Comparison of ENCODE assay signal across 9 mouse cellular contexts in the genomic region with DNA sequence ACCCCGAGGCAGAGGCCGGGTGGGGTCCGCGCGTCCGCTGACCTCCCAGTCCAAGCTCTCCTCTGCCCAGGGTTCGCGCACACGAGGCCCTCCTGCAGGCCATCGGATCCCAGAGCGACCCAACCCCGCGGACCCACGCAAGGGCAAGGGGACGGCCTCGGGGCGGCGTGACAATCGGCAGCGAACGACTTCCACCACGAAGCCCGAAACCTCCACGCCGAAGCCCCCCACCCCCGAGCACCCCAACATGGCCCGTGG. TPM values are rescaled to one million over a fixed set of nuclear protein-coding genes. Genes with fewer than 3 reads are reported as not detected.
DNase-seq lines count a peak whose midpoint lies in the region; ATAC-seq and TF ChIP-seq lines count a peak whose summit lies in the region.
"Had no signal": no experiment of that assay in that cellular context is flagged by ENCODE, and none has a peak within 500 bp of the region (broad histone marks: within the 10 kb centered on the region; RNA-seq: fewer than 3 reads in every experiment).

No protein-coding gene starts in this region.

- no peak overlapping the region for H3K27ac ChIP-seq in thymus, adult 2 months (ENCODE audit: control insufficient read depth, insufficient read depth, low read length)
- peak overlapping the region; percentile 85 for H3K27ac ChIP-seq in liver, embryonic 11.5 days (ENCODE audit: low read depth, low read length)

- peak overlapping the region; percentile 92 for H3K4me2 ChIP-seq in liver, embryonic 11.5 days

- H3K9me3 ChIP-seq in liver, embryonic 11.5 days (ENCODE audit: control insufficient read depth, low read length): no peaks in the 10 kb centered on the region

- H3K36me3 ChIP-seq in thymus, adult 2 months (ENCODE audit: control insufficient read depth, insufficient read depth, low read length): no peaks in the 10 kb centered on the region
- H3K36me3 ChIP-seq in liver, embryonic 11.5 days (ENCODE audit: control insufficient read depth, insufficient read depth, low read length): no peaks in the 10 kb centered on the region

- peak; percentile 11; the same call in 1 of the 2 replicates for ATAC-seq in frontal cortex, adult (ENCODE audit: low TSS enrichment)
- peak; percentile 19; the same call in 1 of the 2 replicates for ATAC-seq in liver, embryonic 11.5 days (replicated peaks; ENCODE audit: low FRiP score)
- ATAC-seq in CD4-positive, CD25-positive, alpha-beta regulatory T cell, adult 4 months: no peak

- TF ChIP-seq POLR2A in thymus, adult 2 months (IDR thresholded peaks at IDR 0.05; ENCODE audit: control insufficient read depth, extremely low read depth, insufficient read depth, low read length, poor library complexity): no peak

- TF ChIP-seq CTCF in thymus, adult 2 months (IDR thresholded peaks at IDR 0.05; ENCODE audit: borderline replicate concordance, control insufficient read depth, extremely low read depth, insufficient read depth, low read length, poor library complexity): no peak

- peak overlapping the region; percentile 53 for H3K4me3 ChIP-seq in thymus, adult 2 months (ENCODE audit: control insufficient read depth, insufficient read depth, low read length)
- H3K4me3 ChIP-seq in liver, embryonic 11.5 days (ENCODE audit: low read depth, low read length): peak overlapping the region; percentile 74

- no peak for DNase-seq in frontal cortex, postnatal 36 days (ENCODE audit: low spot score in 2 of 2)
- DNase-seq in thymus, adult 2 months: no peak
- no peak for DNase-seq in thymus, postnatal 36 days
- no peak for DNase-seq in liver, embryonic 11.5 days (ENCODE audit: low spot score)
- DNase-seq in left cerebral cortex, postnatal 14 days (ENCODE audit: low spot score in 2 of 2): no peak
- no peak for DNase-seq in frontal cortex, postnatal 25 days (ENCODE audit: low spot score in 2 of 2)

- peak overlapping the region; percentile 85 for H3K9ac ChIP-seq in liver, embryonic 11.5 days (ENCODE audit: low read depth, low read length)

- intact Hi-C loops in left cerebral cortex, postnatal 14 days (cut with DNase I): no loop called here

- 12% methylated on average over 27 of the region's 27 CpGs for WGBS in thymus, adult 2 months
- 13% methylated on average over 27 of the region's 27 CpGs for WGBS in liver, embryonic 11.5 days

- peaks cover 19% of the 10 kb centered on the region for H3K27me3 ChIP-seq in thymus, adult 2 months (ENCODE audit: control insufficient read depth, insufficient read depth, low read length)
- H3K27me3 ChIP-seq in liver, embryonic 11.5 days (replicated peaks; ENCODE audit: control insufficient read depth, insufficient read depth, low read length): peaks cover 37% of the 10 kb centered on the region

- peaks cover 9% of the 10 kb centered on the region; the same call in 1 of the 2 replicates for H3K4me1 ChIP-seq in thymus, adult 2 months (replicated peaks; ENCODE audit: control insufficient read depth, insufficient read depth, low read length)
- H3K4me1 ChIP-seq in liver, embryonic 11.5 days (replicated peaks; ENCODE audit: control insufficient read depth, insufficient read depth, low read length): peaks cover 23% of the 10 kb centered on the region

RNA-seq across cellular contexts. Expression of a gene that starts 0.3 kb away (rescaled TPM):
- polyA plus RNA-seq in thymus, adult 2 months (2012; rRNA removed): 2.5 and 4.5 TPM in 2 replicates
- polyA plus RNA-seq in liver, embryonic 11.5 days (2014; fragmentation: Nextera tagmentation; extraction: Ambion mirVana): 11.7 and 13.2 TPM in 2 replicates
- 10 to 100 TPM; 23.9 to 24.4 TPM for total RNA-seq in left cerebral cortex, postnatal 14 days (2021)
- 1 to 10 TPM; 2.9 to 4.0 TPM for polyA plus RNA-seq in CD4-positive, CD25-positive, alpha-beta regulatory T cell, adult 4 months (2017; shearing (Covaris generic))

RNA-seq across cellular contexts. Expression of a gene that starts 35.3 kb away (rescaled TPM):
- 42.2 and 49.7 TPM in 2 replicates for polyA plus RNA-seq in thymus, adult 2 months (2012; rRNA removed)
- 198 and 203 TPM in 2 replicates for polyA plus RNA-seq in liver, embryonic 11.5 days (2014; fragmentation: Nextera tagmentation; extraction: Ambion mirVana)
- 10 to 100 TPM; 52.9 to 54.3 TPM for total RNA-seq in left cerebral cortex, postnatal 14 days (2021)
- 100 to 1,000 TPM; 127 to 147 TPM for polyA plus RNA-seq in CD4-positive, CD25-positive, alpha-beta regulatory T cell, adult 4 months (2017; shearing (Covaris generic))

RNA-seq across cellular contexts. Expression of a gene that starts 37.3 kb away (rescaled TPM):
- polyA plus RNA-seq in thymus, adult 2 months (2012; rRNA removed): 4.1 and 4.5 TPM in 2 replicates
- polyA plus RNA-seq in liver, embryonic 11.5 days (2014; fragmentation: Nextera tagmentation; extraction: Ambion mirVana): 0.11 and 0.18 TPM in 2 replicates
- 100 to 1,000 TPM; 125 to 132 TPM for total RNA-seq in left cerebral cortex, postnatal 14 days (2021)
- polyA plus RNA-seq in CD4-positive, CD25-positive, alpha-beta regulatory T cell, adult 4 months (2017; shearing (Covaris generic)): 10 to 100 TPM; 41.1 to 75.2 TPM
- total RNA-seq: common myeloid progenitor, adult 5-6 weeks had no signal
